Mouse (Mus musculus) midbrain, embryonic 14.5 days (tissue): ENCODE data around the gene Cdc34. TPM values are rescaled to one million over a fixed set of nuclear protein-coding genes. Genes with fewer than 3 reads are reported as not detected.

Experiments
- ATAC-seq: fragments of 200-750 bp; cut with Nextera tagmentation; 2 replicates; pipeline ENCODE4 v1.8.0; 2017; ENCODE audit warnings: moderate number of reproducible peaks, moderate library complexity; ENCODE audit not compliant: low FRiP score, low TSS enrichment
- DNase-seq: peaks from one replicate; pipeline ENCODE4 v3.0.0-alpha.2; 2015
- H3K27ac ChIP-seq: fragments of 300-500 bp; sonication (generic); replicated peaks from 2 replicates; pipeline ENCODE4 v1.5.1; 2014; ENCODE audit warnings: mild to moderate bottlenecking, low read depth, low read length, moderate library complexity
- H3K27me3 ChIP-seq: fragments of 300-500 bp; sonication (generic); 2 replicates; pipeline ENCODE4 v1.6.1; 2014; ENCODE audit warnings: low read length, control low read depth, mixed read lengths; ENCODE audit not compliant: control insufficient read depth, insufficient read depth
- H3K36me3 ChIP-seq: fragments of 300-500 bp; sonication (generic); 2 replicates; pipeline ENCODE4 v1.6.1; 2014; ENCODE audit warnings: low read length, control low read depth; ENCODE audit not compliant: control insufficient read depth, insufficient read depth
- H3K4me1 ChIP-seq: fragments of 300-500 bp; sonication (generic); 2 replicates; pipeline ENCODE4 v1.6.1; 2014; ENCODE audit warnings: mild to moderate bottlenecking, antibody characterized with exemption, low read length, control low read depth; ENCODE audit not compliant: control insufficient read depth, insufficient read depth
- H3K4me2 ChIP-seq: fragments of 300-500 bp; sonication (generic); 2 replicates; pipeline ENCODE4 v1.6.1; 2014; ENCODE audit warnings: mild to moderate bottlenecking, low read length, moderate library complexity
- H3K4me3 ChIP-seq: fragments of 300-500 bp; sonication (generic); replicated peaks from 2 replicates; pipeline ENCODE4 v1.5.1; 2014; ENCODE audit warnings: low read depth, low read length
- H3K9ac ChIP-seq: fragments of 300-500 bp; sonication (generic); replicated peaks from 2 replicates; pipeline ENCODE4 v1.6.1; 2014; ENCODE audit warnings: mild to moderate bottlenecking, low read length, moderate library complexity
- H3K9me3 ChIP-seq: fragments of 300-500 bp; sonication (generic); 2 replicates; pipeline ENCODE4 v1.6.1; 2016; ENCODE audit warnings: low read length, control low read depth, mixed read lengths; ENCODE audit not compliant: control insufficient read depth
- WGBS: fragments of 180-500 bp; shearing (Covaris S2); extraction: QIAGEN DNeasy Blood & Tissue Kit; methylation state at CpG from one replicate; pipeline ENCODE4 v1.1.7; 2014; 5-methylcytosine and 5-hydroxymethylcytosine counted together
- polyA plus RNA-seq: library from polyadenylated mRNA; unstranded; fragments of >200 nt; fragmentation: Nextera tagmentation; extraction: Ambion mirVana; gene quantifications from 2 replicates; pipeline ENCODE4 v1.2.1, GENCODE M21; 2014

The Cdc34 gene
- polyA plus RNA-seq = 80.4 and 94.9 TPM in 2 replicates

DNA sequence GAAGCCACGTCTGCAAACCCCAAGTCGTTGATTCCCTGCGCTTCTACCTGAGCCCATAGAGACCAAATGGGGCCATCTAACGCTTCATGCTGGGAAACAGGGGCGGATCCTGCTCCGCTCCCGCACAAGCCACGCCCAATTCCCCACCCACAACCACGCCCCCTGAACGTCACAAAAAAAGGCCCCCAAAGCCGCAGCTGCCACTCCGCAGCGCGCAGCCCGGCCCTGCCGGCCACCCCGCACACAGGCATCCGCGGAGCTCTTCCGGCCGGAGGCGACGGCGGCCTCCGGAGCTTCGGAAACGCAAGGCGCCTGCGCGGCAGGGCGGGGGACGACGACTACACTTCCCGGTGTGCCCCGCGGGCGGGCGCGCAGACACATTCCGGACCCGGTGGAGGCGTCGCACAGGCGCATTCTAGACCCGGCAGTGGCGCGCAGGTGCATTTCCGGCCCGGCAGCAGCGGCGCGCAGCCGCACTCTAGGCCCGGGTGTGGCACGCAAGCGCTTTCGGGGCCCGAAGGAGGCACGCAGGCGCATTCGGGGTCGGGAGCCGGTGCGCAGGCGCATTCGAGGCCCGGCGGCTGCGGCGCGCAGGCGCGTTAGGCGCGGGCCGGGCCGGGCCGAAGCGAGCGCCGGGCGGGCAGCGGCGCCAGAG is at the start of gene Cdc34:
TSS of gene Cdc34 (plus strand) at position 605 of the 655 bp plus-strand sequence.
- peak within 1 kb of the TSS; percentile 72 for H3K9ac ChIP-seq
- no peaks in the 10 kb centered on the region for H3K9me3 ChIP-seq
- peaks cover 18% of the 10 kb centered on the region for H3K4me1 ChIP-seq
- H3K36me3 ChIP-seq = peaks cover 26% of the 10 kb centered on the region
- ATAC-seq (peak; percentile 95), DNase-seq (peak; percentile 100)
- peak within 1 kb of the TSS; percentile 75 for H3K4me3 ChIP-seq
- no peaks in the 10 kb centered on the region for H3K27me3 ChIP-seq
- peak within 1 kb of the TSS; percentile 90 for H3K4me2 ChIP-seq
- peak within 1 kb of the TSS; percentile 86 for H3K27ac ChIP-seq
- WGBS = under 1% methylated on average over 73 of the region's 84 CpGs

- Histone ChIP-seq H3K27me3 (peaks cover 3% of the 10 kb centered on the region; the same call in 1 of the 2 replicates), H3K4me3 (no peak overlapping the region), H3K9ac (no peak overlapping the region), H3K4me2 (no peak overlapping the region), H3K36me3 (no peaks in the 10 kb centered on the region), H3K4me1 (0 out of 2 replicates have a peak, but pooled peaks cover 8% of the 10 kb centered on the region), H3K9me3 (no peaks in the 10 kb centered on the region), H3K27ac (no peak overlapping the region)
- 83% methylated on average over 17 of the region's 17 CpGs for WGBS
- no peak for DNase-seq
- ATAC-seq = no peak
Observed at GRCm38 (mm10) chr10:79633006-79633777, 48.8 kb upstream of the Cdc34 start.

DNA sequence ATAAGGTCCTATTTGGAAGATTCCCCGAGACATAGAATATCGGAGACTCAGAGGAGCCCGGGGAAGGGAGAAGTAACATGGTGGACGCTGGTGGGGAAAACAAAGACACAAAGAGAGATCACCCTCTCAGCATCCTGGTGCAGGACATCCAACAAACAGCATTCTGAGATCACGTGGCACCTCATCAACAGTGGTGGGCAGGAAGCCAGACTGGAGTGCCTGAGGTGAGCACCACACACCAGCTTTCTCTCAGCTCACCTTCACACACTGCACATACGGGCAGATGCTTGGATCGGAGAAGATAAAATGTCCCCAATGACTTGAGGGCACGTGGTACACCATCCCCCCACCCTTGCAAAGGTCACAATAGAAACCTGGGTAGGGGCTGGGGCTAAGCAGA is 45.7 kb upstream of the Cdc34 start:
- DNase-seq = no peak
- H3K9me3 ChIP-seq = no peaks in the 10 kb centered on the region
- H3K9ac ChIP-seq = peak overlapping the region; percentile 83; the same call in 1 of the 2 replicates
- H3K27ac ChIP-seq = peak overlapping the region; percentile 93
- 75% methylated on average over 8 of the region's 8 CpGs for WGBS
- H3K4me2 ChIP-seq = peak overlapping the region; percentile 71
- H3K4me1 ChIP-seq = peaks cover 11% of the 10 kb centered on the region; the same call in 1 of the 2 replicates
- peak overlapping the region; percentile 63 for H3K4me3 ChIP-seq
- ATAC-seq = 0 out of 2 replicates have a peak, but pooled peaks have one; percentile 12
- H3K27me3 ChIP-seq = peaks cover 10% of the 10 kb centered on the region; the same call in 1 of the 2 replicates
- no peaks in the 10 kb centered on the region for H3K36me3 ChIP-seq

DNA sequence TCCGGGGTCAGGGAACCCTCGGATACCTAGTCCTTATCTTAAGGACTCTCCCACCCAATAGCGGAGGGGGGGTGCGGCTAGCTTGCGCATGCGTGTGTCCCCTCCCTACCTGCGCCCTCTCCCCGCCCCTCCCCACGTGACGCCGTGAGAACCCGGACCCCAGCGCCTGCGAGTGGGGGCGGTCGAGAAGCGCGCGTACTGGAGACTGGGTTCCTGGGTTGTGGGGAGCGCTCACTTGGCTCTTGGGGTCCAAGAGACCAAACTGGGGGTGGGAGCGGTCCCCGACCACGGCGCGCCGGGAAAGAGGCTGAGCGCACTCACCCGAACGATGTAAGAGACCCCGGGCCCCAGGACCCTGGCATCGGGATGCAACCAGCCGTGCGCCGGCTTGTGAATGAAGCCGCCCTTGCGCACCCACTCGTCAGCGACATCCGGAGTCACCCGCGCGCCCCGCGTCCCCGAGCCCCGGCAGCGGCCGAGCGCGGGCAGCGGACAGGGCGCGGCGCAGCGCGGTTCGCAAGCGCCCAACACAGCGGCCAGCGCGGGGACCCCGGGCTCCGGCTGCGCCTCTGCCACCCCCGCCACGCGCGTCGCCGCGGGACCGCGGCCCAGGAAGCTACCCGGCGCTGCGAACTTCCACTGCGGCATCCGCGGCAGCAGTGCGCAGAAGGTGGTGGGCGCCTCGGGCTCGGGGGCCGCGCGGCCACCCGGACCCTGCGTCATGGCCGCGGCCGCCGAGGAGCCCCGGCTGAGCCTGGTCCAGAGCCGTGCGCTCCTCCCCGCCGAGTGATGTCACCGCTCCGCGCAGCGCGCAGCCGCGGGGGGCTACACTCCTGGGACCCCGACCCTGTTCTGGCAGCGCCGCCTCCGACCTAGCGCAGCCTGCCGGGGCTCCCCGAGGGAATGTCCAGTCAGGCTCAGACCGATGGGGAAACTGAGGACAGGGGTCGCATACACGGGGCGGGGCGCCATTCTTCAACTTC is 44.6 kb upstream of the Cdc34 start, which contains the start of gene Shc2:
TSS of gene Shc2 (minus strand) at position 791 of the 983 bp plus-strand sequence.
- Histone ChIP-seq H3K9ac (peak within 1 kb of the TSS; percentile 83), H3K4me2 (peak within 1 kb of the TSS; percentile 71), H3K4me1 (peaks cover 11% of the 10 kb centered on the region; the same call in 1 of the 2 replicates), H3K9me3 (no peaks in the 10 kb centered on the region), H3K4me3 (peak within 1 kb of the TSS; percentile 63), H3K27me3 (peaks cover 10% of the 10 kb centered on the region; the same call in 1 of the 2 replicates), H3K27ac (peak within 1 kb of the TSS; percentile 93), H3K36me3 (no peaks in the 10 kb centered on the region)
- WGBS = under 1% methylated on average over 116 of the region's 116 CpGs
- DNase-seq (peak; percentile 89), ATAC-seq (peak; percentile 85)

- H3K4me3 ChIP-seq = peak overlapping the region; percentile 63
- H3K4me2 ChIP-seq = peak overlapping the region; percentile 71
- peaks cover 11% of the 10 kb centered on the region; the same call in 1 of the 2 replicates for H3K4me1 ChIP-seq
- ATAC-seq (no peak), DNase-seq (peak; percentile 53)
- peak overlapping the region; percentile 83; the same call in 1 of the 2 replicates for H3K9ac ChIP-seq
- no peaks in the 10 kb centered on the region for H3K9me3 ChIP-seq
- 5% methylated on average over 23 of the region's 23 CpGs for WGBS
- H3K27ac ChIP-seq = peak overlapping the region; percentile 93; the same call in 1 of the 2 replicates
- peaks cover 10% of the 10 kb centered on the region; the same call in 1 of the 2 replicates for H3K27me3 ChIP-seq
- H3K36me3 ChIP-seq = no peaks in the 10 kb centered on the region
Observed at GRCm38 (mm10) chr10:79638486-79639204, 43.4 kb upstream of the Cdc34 start.

GRCm38 (mm10) chr10:79645711-79646110 is 36.3 kb upstream of the Cdc34 start, which contains the start of gene Odf3l2:
Gene Odf3l2, minus strand, starts transcription at chr10:79645738.
- Histone ChIP-seq H3K27me3 (no peaks in the 10 kb centered on the region), H3K27ac (no peak within 1 kb of the TSS), H3K36me3 (no peaks in the 10 kb centered on the region), H3K4me3 (no peak within 1 kb of the TSS), H3K4me1 (no peaks in the 10 kb centered on the region), H3K4me2 (no peak within 1 kb of the TSS), H3K9me3 (no peaks in the 10 kb centered on the region), H3K9ac (no peak within 1 kb of the TSS)
- no peak for ATAC-seq
- WGBS = 79% methylated on average over 8 of the region's 8 CpGs
- DNase-seq = no peak

DNA sequence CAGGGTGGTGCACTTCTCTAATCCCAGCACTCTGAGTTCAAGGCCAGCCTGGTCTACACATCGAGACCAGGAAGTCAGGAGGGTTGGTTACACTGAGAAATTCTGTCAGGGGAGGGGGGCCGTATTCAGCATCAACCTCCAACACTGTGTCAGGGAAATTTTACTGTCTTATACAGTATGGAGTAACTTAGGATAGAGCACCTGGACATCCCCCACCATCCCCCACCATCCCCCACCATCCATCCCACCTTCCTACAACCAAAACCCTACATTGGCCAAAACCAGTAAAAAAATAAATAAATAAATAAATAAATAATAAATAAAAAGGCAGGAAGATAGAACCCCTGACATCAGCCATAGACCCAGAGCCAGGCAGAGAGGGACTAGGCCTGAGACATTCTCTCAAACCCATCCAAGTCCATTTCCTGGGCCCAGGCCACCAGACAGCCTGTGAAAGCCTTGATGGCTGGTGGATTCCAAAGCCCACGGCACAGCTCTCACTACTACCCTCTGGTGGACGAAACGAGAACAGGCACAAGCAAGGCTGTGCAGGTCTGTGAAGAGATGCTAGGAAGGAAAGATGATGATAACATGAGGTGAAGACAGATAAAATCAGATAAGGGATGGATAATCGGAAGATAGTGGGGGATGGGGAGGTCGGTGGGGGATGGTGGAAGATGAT is 32.8 kb upstream of the Cdc34 start:
- ATAC-seq (peak; percentile 50), DNase-seq (peak; percentile 89)
- 30% methylated on average over 7 of the region's 7 CpGs for WGBS
- H3K4me2 ChIP-seq = no peak overlapping the region
- H3K27ac ChIP-seq = no peak overlapping the region
- H3K9me3 ChIP-seq = no peaks in the 10 kb centered on the region
- H3K27me3 ChIP-seq = no peaks in the 10 kb centered on the region
- H3K9ac ChIP-seq = no peak overlapping the region
- H3K36me3 ChIP-seq = no peaks in the 10 kb centered on the region
- no peak overlapping the region for H3K4me3 ChIP-seq
- peaks cover 5% of the 10 kb centered on the region; the same call in 1 of the 2 replicates for H3K4me1 ChIP-seq
